Mouse (Mus musculus) liver, embryonic 15.5 days (tissue): ENCODE results near the gene Tmem117. TPM values are rescaled to one million over a fixed set of nuclear protein-coding genes. Genes with fewer than 3 reads are reported as not detected.

Experiments
- ATAC-seq: fragments of 200-750 bp; cut with Nextera tagmentation; 2 replicates; pipeline ENCODE4 v1.8.0; 2017; ENCODE audit warnings: moderate number of reproducible peaks, mild to moderate bottlenecking, moderate library complexity; ENCODE audit not compliant: insufficient read depth
- H3K27ac ChIP-seq: fragments of 300-500 bp; sonication (generic); replicated peaks from 2 replicates; pipeline ENCODE4 v1.5.1; 2015; ENCODE audit warnings: mild to moderate bottlenecking, inconsistent platforms
- H3K27me3 ChIP-seq: fragments of 300-500 bp; sonication (generic); 2 replicates; pipeline ENCODE4 v1.6.1; 2015; ENCODE audit warnings: mild to moderate bottlenecking, inconsistent platforms
- H3K36me3 ChIP-seq: fragments of 300-500 bp; sonication (generic); replicated peaks from 2 replicates; pipeline ENCODE4 v1.6.1; 2015; ENCODE audit warnings: moderate library complexity, mild to moderate bottlenecking, inconsistent platforms
- H3K4me1 ChIP-seq: fragments of 300-500 bp; sonication (generic); replicated peaks from 2 replicates; pipeline ENCODE4 v1.6.1; 2015; ENCODE audit warnings: inconsistent platforms
- H3K4me2 ChIP-seq: fragments of 300-500 bp; sonication (generic); 2 replicates; pipeline ENCODE4 v1.6.1; 2015; ENCODE audit warnings: moderate library complexity, mild to moderate bottlenecking, inconsistent platforms
- H3K4me3 ChIP-seq: fragments of 300-500 bp; sonication (generic); replicated peaks from 2 replicates; pipeline ENCODE4 v1.5.1; 2015; ENCODE audit warnings: mild to moderate bottlenecking, inconsistent platforms
- H3K9ac ChIP-seq: fragments of 300-500 bp; sonication (generic); 2 replicates; pipeline ENCODE4 v1.6.1; 2015; ENCODE audit warnings: moderate library complexity, mild to moderate bottlenecking, inconsistent platforms
- H3K9me3 ChIP-seq: fragments of 300-500 bp; sonication (generic); replicated peaks from 2 replicates; pipeline ENCODE4 v1.6.1; 2016; ENCODE audit warnings: inconsistent platforms
- WGBS: fragments of 180-500 bp; shearing (Covaris S2); methylation state at CpG from one replicate; pipeline ENCODE4 v1.1.7; 2015; ENCODE audit warnings: mixed read lengths; ENCODE audit not compliant: insufficient replicate concordance; 5-methylcytosine and 5-hydroxymethylcytosine counted together
- polyA plus RNA-seq: library from polyadenylated mRNA; unstranded; fragments of >200 nt; fragmentation: Nextera tagmentation; extraction: Ambion mirVana; gene quantifications from 2 replicates; pipeline ENCODE4 v1.2.1, GENCODE M21; 2015

The Tmem117 gene
- polyA plus RNA-seq, 1 experiment from 2014 or later, result 0.30 TPM

GRCm38 (mm10) chr15:94814213-94815100 is 185.4 kb downstream of the Tmem117 start:
- Histone ChIP-seq H3K4me3 (no peak overlapping the region), H3K4me1 (no peaks in the 10 kb centered on the region), H3K9me3 (no peaks in the 10 kb centered on the region), H3K27ac (no peak overlapping the region), H3K36me3 (no peaks in the 10 kb centered on the region), H3K9ac (no peak overlapping the region), H3K27me3 (no peaks in the 10 kb centered on the region), H3K4me2 (no peak overlapping the region)
- WGBS, result 71% methylated on average over 15 of the region's 15 CpGs
- no peak for ATAC-seq

- H3K27me3 ChIP-seq, result no peaks in the 10 kb centered on the region
- H3K4me3 ChIP-seq, result no peak overlapping the region
- 0 out of 2 replicates have a peak, but pooled peaks cover 3% of the 10 kb centered on the region for H3K9me3 ChIP-seq
- H3K4me2 ChIP-seq, result no peak overlapping the region
- 51% methylated on average over 3 of the region's 3 CpGs for WGBS
- H3K4me1 ChIP-seq, result no peaks in the 10 kb centered on the region
- H3K9ac ChIP-seq, result no peak overlapping the region
- no peaks in the 10 kb centered on the region for H3K36me3 ChIP-seq
- no peak overlapping the region for H3K27ac ChIP-seq
- no peak for ATAC-seq
These were observed 206.6 kb downstream of the Tmem117 start for GRCm38 (mm10) chr15:94835634-94836033.

GRCm38 (mm10) chr15:94838646-94839045 is 209.6 kb downstream of the Tmem117 start:
- no peaks in the 10 kb centered on the region for H3K36me3 ChIP-seq
- no peak overlapping the region for H3K9ac ChIP-seq
- H3K9me3 ChIP-seq, result no peaks in the 10 kb centered on the region
- H3K4me3 ChIP-seq, result no peak overlapping the region
- no peaks in the 10 kb centered on the region for H3K4me1 ChIP-seq
- H3K27ac ChIP-seq, result no peak overlapping the region
- no peak for ATAC-seq
- no peaks in the 10 kb centered on the region for H3K27me3 ChIP-seq
- WGBS, result 61% methylated on average over 4 of the region's 4 CpGs
- H3K4me2 ChIP-seq, result no peak overlapping the region

GRCm38 (mm10) chr15:94847501-94847900 is 218.5 kb downstream of the Tmem117 start:
- Histone ChIP-seq H3K36me3 (no peaks in the 10 kb centered on the region), H3K27ac (no peak overlapping the region), H3K4me2 (no peak overlapping the region), H3K4me1 (no peaks in the 10 kb centered on the region), H3K27me3 (no peaks in the 10 kb centered on the region), H3K4me3 (no peak overlapping the region), H3K9me3 (no peaks in the 10 kb centered on the region; the same call in 1 of the 2 replicates), H3K9ac (no peak overlapping the region)
- no peak for ATAC-seq
- 43% methylated on average over 2 of the region's 2 CpGs for WGBS

GRCm38 (mm10) chr15:94859641-94860040 is 230.6 kb downstream of the Tmem117 start:
- H3K9me3 ChIP-seq, result no peaks in the 10 kb centered on the region
- 73% methylated on average over 6 of the region's 6 CpGs for WGBS
- H3K36me3 ChIP-seq, result no peaks in the 10 kb centered on the region
- no peak overlapping the region for H3K4me3 ChIP-seq
- H3K4me1 ChIP-seq, result no peaks in the 10 kb centered on the region
- H3K9ac ChIP-seq, result no peak overlapping the region
- H3K27ac ChIP-seq, result no peak overlapping the region
- H3K4me2 ChIP-seq, result no peak overlapping the region
- no peak for ATAC-seq
- H3K27me3 ChIP-seq, result no peaks in the 10 kb centered on the region

- WGBS, result 60% methylated on average over 2 of the region's 2 CpGs
- H3K36me3 ChIP-seq, result no peaks in the 10 kb centered on the region
- no peaks in the 10 kb centered on the region for H3K27me3 ChIP-seq
- H3K9me3 ChIP-seq, result no peaks in the 10 kb centered on the region
- no peak for ATAC-seq
- no peaks in the 10 kb centered on the region for H3K4me1 ChIP-seq
- no peak overlapping the region for H3K4me2 ChIP-seq
- no peak overlapping the region for H3K27ac ChIP-seq
- H3K9ac ChIP-seq, result no peak overlapping the region
- no peak overlapping the region for H3K4me3 ChIP-seq
These were observed 232.1 kb downstream of the Tmem117 start for GRCm38 (mm10) chr15:94861173-94861572.

- H3K9ac ChIP-seq, result no peak overlapping the region
- H3K4me2 ChIP-seq, result no peak overlapping the region
- H3K9me3 ChIP-seq, result peaks cover 3% of the 10 kb centered on the region; the same call in 1 of the 2 replicates
- H3K4me1 ChIP-seq, result no peaks in the 10 kb centered on the region
- no peaks in the 10 kb centered on the region for H3K36me3 ChIP-seq
- H3K27ac ChIP-seq, result no peak overlapping the region
- 43% methylated on average over 1 of the region's 1 CpGs for WGBS
- ATAC-seq, result no peak
- no peak overlapping the region for H3K4me3 ChIP-seq
- H3K27me3 ChIP-seq, result no peaks in the 10 kb centered on the region
These were observed 235.1 kb downstream of the Tmem117 start for GRCm38 (mm10) chr15:94864134-94864533.

GRCm38 (mm10) chr15:94868372-94868771 is 239.3 kb downstream of the Tmem117 start:
- ATAC-seq, result no peak
- Histone ChIP-seq H3K9me3 (peaks cover 3% of the 10 kb centered on the region; the same call in 1 of the 2 replicates), H3K4me3 (no peak overlapping the region), H3K4me1 (no peaks in the 10 kb centered on the region), H3K9ac (no peak overlapping the region), H3K27me3 (no peaks in the 10 kb centered on the region), H3K27ac (no peak overlapping the region), H3K36me3 (no peaks in the 10 kb centered on the region), H3K4me2 (no peak overlapping the region)
- WGBS, result 54% methylated on average over 5 of the region's 5 CpGs

GRCm38 (mm10) chr15:94885026-94885425 is 256.0 kb downstream of the Tmem117 start:
- Histone ChIP-seq H3K4me3 (no peak overlapping the region), H3K9ac (no peak overlapping the region), H3K27me3 (no peaks in the 10 kb centered on the region), H3K4me1 (no peaks in the 10 kb centered on the region), H3K27ac (no peak overlapping the region), H3K36me3 (no peaks in the 10 kb centered on the region), H3K9me3 (no peaks in the 10 kb centered on the region), H3K4me2 (no peak overlapping the region)
- WGBS, result 68% methylated on average over 4 of the region's 4 CpGs
- ATAC-seq, result no peak

- Histone ChIP-seq H3K4me1 (no peaks in the 10 kb centered on the region), H3K9ac (no peak overlapping the region), H3K4me2 (no peak overlapping the region), H3K9me3 (no peaks in the 10 kb centered on the region), H3K27me3 (no peaks in the 10 kb centered on the region), H3K27ac (no peak overlapping the region), H3K4me3 (no peak overlapping the region), H3K36me3 (no peaks in the 10 kb centered on the region)
- WGBS, result 52% methylated on average over 1 of the region's 1 CpGs
- ATAC-seq, result no peak
These were observed 264.2 kb downstream of the Tmem117 start for GRCm38 (mm10) chr15:94893201-94893600.

GRCm38 (mm10) chr15:94894086-94894485 is 265.1 kb downstream of the Tmem117 start:
- 66% methylated on average over 5 of the region's 5 CpGs for WGBS
- H3K4me3 ChIP-seq, result no peak overlapping the region
- ATAC-seq, result no peak

More at GRCm38 (mm10) chr15:94894086-94894485, 265.1 kb downstream of the Tmem117 start:
- no peaks in the 10 kb centered on the region for H3K9me3 ChIP-seq
- no peak overlapping the region for H3K4me2 ChIP-seq
- no peak overlapping the region for H3K9ac ChIP-seq
- H3K36me3 ChIP-seq, result no peaks in the 10 kb centered on the region
- no peak overlapping the region for H3K27ac ChIP-seq
- no peaks in the 10 kb centered on the region for H3K27me3 ChIP-seq
- H3K4me1 ChIP-seq, result no peaks in the 10 kb centered on the region
